ENCODE assay signal across 8 mouse cellular contexts in the genomic region with DNA sequence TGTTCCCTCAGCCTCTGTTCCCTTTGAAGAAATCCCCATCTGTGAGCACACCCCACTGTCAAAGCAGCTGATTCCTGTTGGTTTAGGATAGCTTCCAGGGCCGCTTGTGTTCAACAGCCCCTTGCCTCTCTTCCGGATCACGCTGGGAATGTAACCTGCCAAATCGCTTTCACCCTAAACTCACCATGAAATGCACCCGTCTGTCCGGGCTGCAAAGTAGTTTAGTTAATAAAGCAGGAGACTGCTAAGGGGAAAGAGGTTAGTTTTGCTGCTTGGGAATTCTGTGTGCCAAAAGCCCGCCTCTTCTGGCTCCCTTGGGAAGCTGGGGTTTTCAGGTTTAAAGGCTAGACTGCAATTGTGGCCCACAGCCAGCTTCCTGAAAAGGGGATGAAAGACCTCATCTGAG.
DNase-seq lines count a peak whose midpoint lies in the region; ATAC-seq and TF ChIP-seq lines count a peak whose summit lies in the region.

No protein-coding gene starts in this region.

- peak overlapping the region; percentile 32; the same call in 1 of the 2 replicates for H3K4me2 ChIP-seq in lung, embryonic 14.5 days
- peak overlapping the region; percentile 46 for H3K4me2 ChIP-seq in heart, embryonic 11.5 days
- peak overlapping the region; percentile 19 for H3K4me2 ChIP-seq in kidney, embryonic 16.5 days (replicated peaks; ENCODE audit: low read depth, low read length)
- no peak overlapping the region for H3K4me2 ChIP-seq in midbrain, embryonic 16.5 days (ENCODE audit: low read length)

- 10% methylated on average over 7 of the region's 7 CpGs for WGBS in lung, embryonic 14.5 days
- WGBS in embryonic facial prominence, embryonic 10.5 days = 10% methylated on average over 7 of the region's 7 CpGs
- WGBS in heart, embryonic 11.5 days (ENCODE audit: insufficient replicate concordance) = 10% methylated on average over 7 of the region's 7 CpGs
- 11% methylated on average over 7 of the region's 7 CpGs for WGBS in kidney, embryonic 16.5 days
- whole genome bisulfite sequencing in midbrain, embryonic 16.5 days = 4% methylated on average over 7 of the region's 7 CpGs

- H3K4me1 ChIP-seq in lung, embryonic 14.5 days (ENCODE audit: insufficient read depth) = no peaks in the 10 kb centered on the region
- H3K4me1 ChIP-seq in embryonic facial prominence, embryonic 10.5 days = peaks cover 5% of the 10 kb centered on the region
- no peaks in the 10 kb centered on the region for H3K4me1 ChIP-seq in heart, embryonic 11.5 days (ENCODE audit: control insufficient read depth, insufficient read depth, low read length)
- 0 out of 2 replicates have a peak, but pooled peaks cover 3% of the 10 kb centered on the region for H3K4me1 ChIP-seq in kidney, embryonic 16.5 days (ENCODE audit: insufficient read depth, low read length)
- no peaks in the 10 kb centered on the region for H3K4me1 ChIP-seq in midbrain, embryonic 16.5 days (ENCODE audit: control insufficient read depth, insufficient read depth, low read length)

- no peak overlapping the region for H3K27ac ChIP-seq in lung, embryonic 14.5 days (ENCODE audit: low read depth)
- no peak overlapping the region for H3K27ac ChIP-seq in embryonic facial prominence, embryonic 10.5 days (replicated peaks)
- H3K27ac ChIP-seq in heart, embryonic 11.5 days (ENCODE audit: low read depth, low read length) = no peak overlapping the region
- H3K27ac ChIP-seq in kidney, embryonic 16.5 days (ENCODE audit: low read length) = no peak overlapping the region
- H3K27ac ChIP-seq in midbrain, embryonic 16.5 days (ENCODE audit: low read length) = no peak overlapping the region

- H3K4me3 ChIP-seq in lung, embryonic 14.5 days (ENCODE audit: low read depth, low read length) = no peak overlapping the region
- H3K4me3 ChIP-seq in embryonic facial prominence, embryonic 10.5 days = no peak overlapping the region
- H3K4me3 ChIP-seq in heart, embryonic 11.5 days (ENCODE audit: low read depth, low read length) = no peak overlapping the region
- H3K4me3 ChIP-seq in kidney, embryonic 16.5 days (ENCODE audit: low read length) = no peak overlapping the region
- no peak overlapping the region for H3K4me3 ChIP-seq in midbrain, embryonic 16.5 days (ENCODE audit: low read depth, low read length)

- no peak overlapping the region for H3K9ac ChIP-seq in lung, embryonic 14.5 days
- H3K9ac ChIP-seq in heart, embryonic 11.5 days (ENCODE audit: low read depth, low read length) = 0 out of 2 replicates have a peak overlapping the region, but pooled peaks have one; percentile 12
- no peak overlapping the region for H3K9ac ChIP-seq in kidney, embryonic 16.5 days (replicated peaks; ENCODE audit: low read length)
- H3K9ac ChIP-seq in midbrain, embryonic 16.5 days (ENCODE audit: low read depth, low read length) = no peak overlapping the region

- H3K36me3 ChIP-seq in lung, embryonic 14.5 days (ENCODE audit: insufficient read depth) = no peaks in the 10 kb centered on the region
- no peaks in the 10 kb centered on the region for H3K36me3 ChIP-seq in embryonic facial prominence, embryonic 10.5 days (replicated peaks)
- no peaks in the 10 kb centered on the region for H3K36me3 ChIP-seq in heart, embryonic 11.5 days (ENCODE audit: control insufficient read depth, insufficient read depth, low read length)
- H3K36me3 ChIP-seq in kidney, embryonic 16.5 days (ENCODE audit: insufficient read depth, low read length) = no peaks in the 10 kb centered on the region
- no peaks in the 10 kb centered on the region for H3K36me3 ChIP-seq in midbrain, embryonic 16.5 days (ENCODE audit: control insufficient read depth, insufficient read depth, low read length)

- no peaks in the 10 kb centered on the region for H3K27me3 ChIP-seq in lung, embryonic 14.5 days (ENCODE audit: insufficient read depth, low read length)
- no peaks in the 10 kb centered on the region for H3K27me3 ChIP-seq in embryonic facial prominence, embryonic 10.5 days (replicated peaks; ENCODE audit: low read depth, poor library complexity, severe bottlenecking)
- no peaks in the 10 kb centered on the region for H3K27me3 ChIP-seq in heart, embryonic 11.5 days (ENCODE audit: control insufficient read depth, insufficient read depth, low read length)
- no peaks in the 10 kb centered on the region for H3K27me3 ChIP-seq in kidney, embryonic 16.5 days (ENCODE audit: insufficient read depth, low read length)
- H3K27me3 ChIP-seq in midbrain, embryonic 16.5 days (ENCODE audit: control insufficient read depth, insufficient read depth, low read depth, low read length) = no peaks in the 10 kb centered on the region

- DNase-seq in lung, embryonic 14.5 days = peak; percentile 84
- DNase-seq in lung, postnatal 25 days (ENCODE audit: low spot score) = no peak
- DNase-seq in embryonic facial prominence, embryonic 10.5 days (ENCODE audit: low spot score) = peak; percentile 12
- no peak for DNase-seq in frontal cortex, postnatal 14 days (ENCODE audit: low spot score in 2 of 2)

- H3K9me3 ChIP-seq in lung, embryonic 14.5 days (ENCODE audit: low read depth, low read length) = no peaks in the 10 kb centered on the region
- H3K9me3 ChIP-seq in embryonic facial prominence, embryonic 10.5 days = no peaks in the 10 kb centered on the region
- H3K9me3 ChIP-seq in heart, embryonic 11.5 days (replicated peaks; ENCODE audit: control insufficient read depth, low read length) = no peaks in the 10 kb centered on the region
- no peaks in the 10 kb centered on the region for H3K9me3 ChIP-seq in kidney, embryonic 16.5 days (ENCODE audit: low read length)
- no peaks in the 10 kb centered on the region for H3K9me3 ChIP-seq in midbrain, embryonic 16.5 days (replicated peaks; ENCODE audit: control insufficient read depth, low read length, poor library complexity, severe bottlenecking)

- TF ChIP-seq CTCF in lung, embryonic 14.5 days (IDR thresholded peaks at IDR 0.05; ENCODE audit: low read depth) = 0 out of 2 replicates have a peak, but pooled peaks have one; percentile 6

- ATAC-seq in lung, embryonic 14.5 days (ENCODE audit: insufficient read depth) = peak; percentile 17; the same call in 1 of the 2 replicates
- no peak for ATAC-seq in heart, embryonic 11.5 days (replicated peaks; ENCODE audit: insufficient number of reproducible peaks, low FRiP score, low TSS enrichment)
- no peak for ATAC-seq in kidney, embryonic 16.5 days (ENCODE audit: low FRiP score, low TSS enrichment)
- peak; percentile 81 for ATAC-seq in midbrain, embryonic 16.5 days
- no peak for ATAC-seq in granulocyte monocyte progenitor cell, adult 5-6 weeks (replicated peaks; ENCODE audit: poor library complexity, severe bottlenecking)

Comparison
In these comparisons a context has a peak if more than half of its experiments do, and no peak if none do; other contexts are left out.
1. DNase-seq: peak in lung, embryonic 14.5 days (single experiment) and embryonic facial prominence, embryonic 10.5 days (single experiment); none in lung, postnatal 25 days (single experiment) and frontal cortex, postnatal 14 days (0 of 2).
2. ATAC-seq: peak in lung, embryonic 14.5 days (single experiment) and midbrain, embryonic 16.5 days (single experiment); none in heart, embryonic 11.5 days (single experiment), kidney, embryonic 16.5 days (single experiment) and granulocyte monocyte progenitor cell, adult 5-6 weeks (single experiment).